Mouse (Mus musculus) forebrain, embryonic 16.5 days (tissue): ENCODE measurements around the gene Lrba. TPM values are rescaled to one million over a fixed set of nuclear protein-coding genes. Genes with fewer than 3 reads are reported as not detected.

Experiments used
- ATAC-seq: fragments of 200-750 bp; cut with Nextera tagmentation; 2 replicates; pipeline ENCODE4 v1.8.0; 2017; ENCODE audit warnings: mild to moderate bottlenecking, moderate library complexity
- H3K27ac ChIP-seq: fragments of 300-500 bp; sonication (generic); 2 replicates; pipeline ENCODE4 v1.5.1; 2014; ENCODE audit warnings: low read length, control low read depth
- H3K27me3 ChIP-seq: fragments of 300-500 bp; sonication (generic); replicated peaks from 2 replicates; pipeline ENCODE4 v1.6.1; 2014; ENCODE audit warnings: low read length; ENCODE audit not compliant: control insufficient read depth, insufficient read depth
- H3K36me3 ChIP-seq: fragments of 300-500 bp; sonication (generic); 2 replicates; pipeline ENCODE4 v1.6.1; 2014; ENCODE audit not compliant: control insufficient read depth, insufficient read depth
- H3K4me1 ChIP-seq: fragments of 300-500 bp; sonication (generic); replicated peaks from 2 replicates; pipeline ENCODE4 v1.6.1; 2014; ENCODE audit warnings: low read length; ENCODE audit not compliant: control insufficient read depth, insufficient read depth
- H3K4me2 ChIP-seq: fragments of 300-500 bp; sonication (generic); 2 replicates; pipeline ENCODE4 v1.6.1; 2014; ENCODE audit warnings: mild to moderate bottlenecking, low read length, control low read depth
- H3K4me3 ChIP-seq: fragments of 300-500 bp; sonication (generic); replicated peaks from 2 replicates; pipeline ENCODE4 v1.5.1; 2014; ENCODE audit warnings: mild to moderate bottlenecking, low read length, control low read depth
- H3K9ac ChIP-seq: fragments of 300-500 bp; sonication (generic); replicated peaks from 2 replicates; pipeline ENCODE4 v1.6.1; 2014; ENCODE audit warnings: low read depth, low read length, control low read depth
- H3K9me3 ChIP-seq: fragments of 300-500 bp; sonication (generic); 2 replicates; pipeline ENCODE4 v1.6.1; 2016; ENCODE audit warnings: low read length; ENCODE audit not compliant: control insufficient read depth
- WGBS: fragments of 180-500 bp; shearing (Covaris S2); extraction: QIAGEN DNeasy Blood & Tissue Kit; methylation state at CpG from one replicate; pipeline ENCODE4 v1.1.7; 2014; 5-methylcytosine and 5-hydroxymethylcytosine counted together
- polyA plus RNA-seq: library from polyadenylated mRNA; unstranded; fragments of >200 nt; fragmentation: Nextera tagmentation; extraction: Ambion mirVana; gene quantifications from 2 replicates; pipeline ENCODE4 v1.2.1, GENCODE M21; 2015

Lrba gene
- polyA plus RNA-seq, 1 experiment from 2014 or later = 2.3 TPM

DNA sequence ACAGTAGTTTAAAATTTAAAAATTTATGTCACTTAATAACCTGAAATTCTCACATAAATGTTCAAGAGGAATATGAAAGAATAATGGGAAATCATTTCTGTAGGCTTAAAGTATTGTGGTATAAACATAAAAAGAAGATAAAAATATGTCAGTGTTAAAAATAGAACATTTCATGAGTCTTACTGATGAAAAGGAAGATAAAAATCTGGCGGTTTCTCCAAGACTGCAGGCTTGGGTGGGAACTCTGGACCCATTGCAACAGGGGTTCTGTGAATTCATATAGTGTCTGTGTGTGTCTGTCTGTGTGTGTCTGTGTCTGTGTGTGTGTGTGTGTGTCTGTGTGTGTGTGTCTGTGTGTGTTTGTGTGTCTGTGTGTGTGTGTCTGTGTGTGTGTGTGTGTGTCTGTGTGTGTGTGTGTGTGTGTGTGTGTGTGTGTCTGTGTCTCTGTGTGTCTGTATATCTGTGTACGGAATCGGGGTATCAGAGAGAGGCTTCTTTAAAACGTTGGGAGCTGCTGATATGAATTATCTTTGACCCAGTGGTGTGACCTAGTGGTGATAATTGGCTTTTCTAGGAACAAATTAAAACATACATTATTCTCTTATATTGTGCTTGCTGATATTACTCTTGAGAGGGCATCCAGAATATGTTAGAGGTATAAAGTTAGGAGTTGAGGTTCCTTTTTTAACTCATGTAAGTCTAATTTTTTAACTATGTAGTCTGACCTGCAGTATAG lies 402.7 kb downstream of the Lrba start:
- no peak overlapping the region for H3K4me3 ChIP-seq

DNA sequence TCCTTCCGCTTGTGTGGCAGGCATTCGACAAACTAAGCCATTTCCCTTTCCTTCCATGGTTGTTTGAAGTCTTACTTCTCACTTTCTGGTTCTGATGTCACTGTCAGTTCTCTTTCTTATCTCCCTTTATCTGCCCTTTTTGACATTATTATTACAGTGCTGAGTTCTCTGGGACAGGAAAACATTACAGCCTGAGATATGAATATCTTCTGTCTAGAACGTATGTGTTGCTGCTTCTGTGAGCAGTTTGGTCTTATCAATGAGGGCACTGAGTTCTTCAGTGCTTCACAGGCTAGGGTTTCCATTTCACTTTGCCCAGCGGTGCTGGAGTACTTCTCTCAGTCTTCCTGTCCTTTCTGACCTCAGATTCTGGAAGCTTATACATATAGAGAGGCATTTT lies 404.9 kb downstream of the Lrba start:
- Histone ChIP-seq H3K4me2 (no peak overlapping the region), H3K27me3 (no peaks in the 10 kb centered on the region), H3K9me3 (no peaks in the 10 kb centered on the region), H3K4me1 (no peaks in the 10 kb centered on the region), H3K4me3 (no peak overlapping the region), H3K36me3 (no peaks in the 10 kb centered on the region), H3K27ac (no peak overlapping the region), H3K9ac (no peak overlapping the region)
- ATAC-seq = no peak
- WGBS = 88% methylated on average over 4 of the region's 4 CpGs

More for the DNA sequence above, 402.7 kb downstream of the Lrba start:
- WGBS = 81% methylated on average over 4 of the region's 4 CpGs
- Histone ChIP-seq H3K9ac (no peak overlapping the region), H3K4me2 (no peak overlapping the region), H3K27ac (no peak overlapping the region), H3K27me3 (no peaks in the 10 kb centered on the region), H3K9me3 (no peaks in the 10 kb centered on the region), H3K36me3 (no peaks in the 10 kb centered on the region), H3K4me1 (no peaks in the 10 kb centered on the region)
- ATAC-seq = no peak

GRCm38 (mm10) chr3:86635464-86635863 lies 411.0 kb downstream of the Lrba start:
- Histone ChIP-seq H3K4me2 (no peak overlapping the region), H3K4me1 (no peaks in the 10 kb centered on the region), H3K4me3 (no peak overlapping the region), H3K9ac (no peak overlapping the region), H3K27ac (no peak overlapping the region), H3K27me3 (no peaks in the 10 kb centered on the region), H3K9me3 (no peaks in the 10 kb centered on the region), H3K36me3 (no peaks in the 10 kb centered on the region)
- no peak for ATAC-seq
- WGBS = 49% methylated on average over 5 of the region's 5 CpGs

DNA sequence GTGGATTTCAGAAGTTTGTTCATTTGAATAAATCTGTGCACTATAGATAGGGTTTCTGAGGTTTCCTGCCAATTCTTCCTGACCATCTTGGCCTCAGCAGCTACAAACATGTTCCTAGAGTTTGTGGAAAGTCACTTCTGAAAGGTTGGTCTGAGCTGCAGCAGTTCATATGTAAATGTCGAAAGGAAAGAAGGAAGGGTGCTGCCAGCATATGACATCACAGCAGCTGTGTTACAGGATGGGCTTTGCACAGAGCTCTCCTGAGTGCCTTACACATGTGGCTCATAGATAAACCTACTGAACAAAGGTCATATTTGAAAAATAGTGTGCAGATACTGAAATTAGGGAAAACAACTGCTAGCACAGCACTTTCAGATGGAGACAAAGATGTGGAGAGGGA lies 411.5 kb downstream of the Lrba start:
- WGBS = 34% methylated on average over 1 of the region's 1 CpGs
- Histone ChIP-seq H3K27ac (no peak overlapping the region), H3K4me2 (no peak overlapping the region), H3K36me3 (no peaks in the 10 kb centered on the region), H3K4me3 (no peak overlapping the region), H3K4me1 (no peaks in the 10 kb centered on the region), H3K9me3 (no peaks in the 10 kb centered on the region), H3K27me3 (no peaks in the 10 kb centered on the region), H3K9ac (no peak overlapping the region)
- no peak for ATAC-seq

DNA sequence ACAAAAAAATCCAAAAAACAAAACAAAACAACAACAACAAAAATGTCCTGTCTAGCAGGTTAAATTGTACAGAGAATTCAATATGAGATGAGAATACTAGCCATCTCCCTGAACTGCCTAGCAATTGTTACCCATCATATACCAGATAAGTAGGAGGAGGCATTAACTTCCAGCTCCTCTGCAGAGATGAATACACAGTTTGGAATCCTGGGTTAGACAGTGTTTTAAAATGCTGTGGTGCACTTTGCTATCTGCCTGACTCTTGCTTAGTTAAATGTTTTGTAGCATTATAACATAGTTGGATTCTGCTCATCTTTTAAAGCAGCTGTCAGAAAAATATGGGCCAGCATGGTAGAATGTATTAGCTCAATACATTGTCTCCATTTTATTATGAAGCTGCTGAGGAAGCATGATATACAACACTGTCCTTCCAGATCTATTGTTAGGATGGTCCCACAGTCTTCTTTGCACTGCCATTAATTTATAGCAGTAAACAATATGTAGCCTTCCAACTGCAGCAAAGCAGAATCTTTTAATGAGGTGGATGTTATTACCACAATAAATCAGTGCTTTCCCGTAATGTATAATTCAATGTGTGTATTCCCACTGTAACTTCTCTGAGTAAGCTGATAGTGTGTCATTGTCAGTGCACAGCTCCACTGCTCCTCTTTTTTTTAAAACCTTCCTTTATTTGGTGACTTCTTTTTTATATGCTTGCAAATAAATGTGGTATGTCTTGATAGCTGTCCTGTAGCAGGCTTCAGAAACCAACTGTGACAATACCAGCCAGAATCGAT lies 414.3 kb downstream of the Lrba start:
- 75% methylated on average over 2 of the region's 2 CpGs for WGBS
- ATAC-seq = no peak
- H3K9me3 ChIP-seq = no peaks in the 10 kb centered on the region
- H3K4me1 ChIP-seq = no peaks in the 10 kb centered on the region
- H3K36me3 ChIP-seq = no peaks in the 10 kb centered on the region
- H3K27ac ChIP-seq = no peak overlapping the region
- H3K27me3 ChIP-seq = no peaks in the 10 kb centered on the region
- no peak overlapping the region for H3K9ac ChIP-seq
- H3K4me2 ChIP-seq = no peak overlapping the region
- H3K4me3 ChIP-seq = no peak overlapping the region

DNA sequence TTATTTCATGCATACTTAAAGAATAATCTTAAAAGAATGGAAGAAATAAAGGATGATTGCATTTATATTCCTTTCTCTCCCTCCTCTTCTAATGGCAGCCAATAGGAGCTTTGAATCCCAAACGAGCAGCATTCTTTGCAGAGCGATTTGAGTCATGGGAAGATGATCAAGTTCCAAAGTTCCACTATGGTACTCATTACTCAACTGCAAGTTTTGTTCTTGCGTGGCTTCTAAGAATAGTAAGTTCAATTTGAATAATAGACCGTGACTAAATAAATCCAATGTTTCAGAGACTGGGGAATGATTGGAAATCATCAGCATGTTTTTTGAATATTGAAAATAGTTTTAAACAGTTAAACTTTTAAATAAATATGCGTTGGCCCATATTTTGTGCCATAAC lies 416.9 kb downstream of the Lrba start:
- H3K9me3 ChIP-seq = no peaks in the 10 kb centered on the region
- no peak overlapping the region for H3K4me2 ChIP-seq
- H3K27me3 ChIP-seq = no peaks in the 10 kb centered on the region
- no peak overlapping the region for H3K4me3 ChIP-seq
- no peaks in the 10 kb centered on the region for H3K4me1 ChIP-seq
- 70% methylated on average over 5 of the region's 5 CpGs for WGBS
- H3K9ac ChIP-seq = no peak overlapping the region
- H3K36me3 ChIP-seq = no peaks in the 10 kb centered on the region
- H3K27ac ChIP-seq = no peak overlapping the region
- ATAC-seq = no peak

DNA sequence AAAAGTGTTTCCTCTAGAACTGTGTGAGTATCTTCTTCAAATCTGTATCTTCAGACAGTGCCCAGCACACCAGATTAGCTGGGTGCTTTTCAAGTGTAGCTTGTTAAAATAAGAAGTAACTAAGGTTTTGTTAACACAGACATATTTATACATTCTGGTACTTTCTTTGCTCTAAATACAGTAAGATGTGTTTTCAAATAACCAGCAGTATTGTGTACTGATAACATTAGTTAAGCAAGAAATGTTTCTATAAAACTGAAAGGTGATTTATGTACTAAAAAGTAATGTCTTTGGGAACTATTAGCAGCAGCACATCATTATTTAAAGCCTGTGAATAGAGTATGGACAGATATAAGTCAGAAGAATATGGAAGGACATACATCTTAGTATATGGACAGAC lies 417.3 kb downstream of the Lrba start:
- Histone ChIP-seq H3K4me2 (no peak overlapping the region), H3K9ac (no peak overlapping the region), H3K4me3 (no peak overlapping the region), H3K9me3 (no peaks in the 10 kb centered on the region), H3K4me1 (no peaks in the 10 kb centered on the region), H3K27ac (no peak overlapping the region), H3K27me3 (no peaks in the 10 kb centered on the region), H3K36me3 (no peaks in the 10 kb centered on the region)
- no peak for ATAC-seq

DNA sequence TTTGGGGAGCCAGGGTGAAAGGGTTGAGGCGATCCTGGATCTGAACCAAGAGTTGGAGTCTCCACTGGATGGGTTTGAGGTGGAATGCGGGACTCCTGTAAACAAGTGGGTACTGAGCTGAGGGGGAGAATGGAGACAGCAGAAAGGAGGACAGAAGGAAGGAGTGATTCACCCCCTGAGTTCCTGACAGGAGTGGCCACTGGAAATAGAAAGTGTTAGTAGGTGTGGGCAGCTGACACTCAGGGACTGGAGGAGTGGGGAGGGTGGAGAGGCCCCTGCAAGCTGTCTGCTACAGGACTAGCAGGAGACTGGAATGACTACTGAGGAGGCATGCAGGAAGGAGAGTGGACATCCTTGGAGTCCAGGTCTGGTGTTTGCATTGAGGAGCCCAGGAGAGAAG lies 422.3 kb downstream of the Lrba start:
- ATAC-seq = no peak

DNA sequence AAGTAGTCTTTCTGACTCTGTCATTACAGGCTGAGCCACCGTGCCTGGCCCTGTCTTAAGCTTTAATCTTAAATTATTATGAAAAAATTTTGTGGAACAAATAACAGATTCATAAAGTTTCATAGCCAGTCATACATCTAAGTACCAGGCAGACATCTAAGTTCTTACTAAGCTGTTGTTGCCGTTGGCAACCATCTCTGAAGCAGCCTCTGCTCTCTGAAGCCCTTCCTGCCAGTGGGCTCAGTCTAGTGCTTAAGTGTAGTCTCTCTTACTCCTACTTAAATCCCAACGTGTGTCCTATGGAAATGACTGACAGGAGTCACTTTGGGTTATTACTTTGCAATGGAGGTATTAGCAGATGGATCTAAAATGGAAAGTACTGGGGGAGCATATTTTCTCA lies 426.5 kb downstream of the Lrba start:
- H3K4me1 ChIP-seq = no peaks in the 10 kb centered on the region
- 60% methylated on average over 3 of the region's 3 CpGs for WGBS
- no peak overlapping the region for H3K27ac ChIP-seq
- no peaks in the 10 kb centered on the region for H3K27me3 ChIP-seq
- no peak overlapping the region for H3K4me2 ChIP-seq
- no peak overlapping the region for H3K9ac ChIP-seq
- H3K36me3 ChIP-seq = no peaks in the 10 kb centered on the region
- H3K4me3 ChIP-seq = no peak overlapping the region
- ATAC-seq = no peak
- no peaks in the 10 kb centered on the region for H3K9me3 ChIP-seq

More for the DNA sequence above, 422.3 kb downstream of the Lrba start:
- Histone ChIP-seq H3K27me3 (no peaks in the 10 kb centered on the region), H3K4me3 (no peak overlapping the region), H3K4me1 (no peaks in the 10 kb centered on the region), H3K4me2 (no peak overlapping the region), H3K9me3 (no peaks in the 10 kb centered on the region), H3K27ac (no peak overlapping the region), H3K36me3 (no peaks in the 10 kb centered on the region), H3K9ac (no peak overlapping the region)
- 92% methylated on average over 2 of the region's 2 CpGs for WGBS
